Mouse (Mus musculus): ENCODE measurements around the gene Dusp23. TPM values are rescaled to one million over a fixed set of nuclear protein-coding genes. Genes with fewer than 3 reads are reported as not detected.

The Dusp23 gene
- polyA plus RNA-seq, 1 experiment from 2014 or later = 5.3 TPM

DNA sequence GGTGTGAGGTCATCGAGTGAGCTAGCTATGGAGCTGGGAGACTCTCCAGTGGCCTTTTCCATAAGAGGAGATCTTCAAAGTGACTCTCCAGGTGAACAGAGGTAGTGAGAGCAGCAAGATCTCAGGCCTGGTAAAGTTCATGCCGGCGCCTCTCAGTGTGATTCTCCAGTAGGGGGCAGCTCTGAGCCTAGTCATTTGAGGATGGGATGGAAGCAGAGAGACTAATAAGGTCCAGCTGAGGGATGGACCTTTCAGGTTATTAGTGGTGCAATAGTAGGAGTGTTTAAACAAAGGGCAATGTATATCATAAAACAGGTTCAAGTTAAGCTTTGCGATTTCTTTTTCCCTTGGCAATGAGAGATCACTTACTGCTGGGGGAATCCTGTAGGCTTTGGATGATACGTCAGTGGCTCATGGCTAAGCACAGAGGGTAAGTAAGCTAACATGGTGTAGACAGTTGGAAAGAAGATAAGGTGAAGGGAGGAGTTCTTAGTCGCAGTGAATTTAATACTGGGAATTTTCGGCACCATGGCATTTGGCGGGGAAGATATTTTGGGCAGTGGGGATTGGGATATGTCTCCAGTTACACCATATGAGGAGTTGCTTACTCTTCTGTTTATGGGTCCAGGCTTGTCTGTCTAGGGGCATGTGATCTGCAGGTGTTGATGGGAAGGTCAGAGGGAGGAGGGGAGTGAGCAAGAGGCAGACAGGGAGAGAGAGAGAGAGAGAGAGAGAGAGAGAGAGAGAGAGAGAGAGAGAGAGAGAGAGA is 17.9 kb upstream of the Dusp23 start:
- WGBS (ENCODE audit: insufficient replicate concordance) = 43% methylated on average over 8 of the region's 8 CpGs
- H3K4me2 ChIP-seq = no peak overlapping the region
- ATAC-seq (ENCODE audit: insufficient read depth) = no peak
- H3K4me1 ChIP-seq (replicated peaks) = peaks cover 3% of the 10 kb centered on the region; the same call in 1 of the 2 replicates
- no peaks in the 10 kb centered on the region for H3K36me3 ChIP-seq (replicated peaks)
- no peaks in the 10 kb centered on the region for H3K27me3 ChIP-seq
- H3K9ac ChIP-seq = no peak overlapping the region
- H3K4me3 ChIP-seq (replicated peaks) = no peak overlapping the region
- no peaks in the 10 kb centered on the region for H3K9me3 ChIP-seq (replicated peaks)
- H3K27ac ChIP-seq (replicated peaks) = no peak overlapping the region

DNA sequence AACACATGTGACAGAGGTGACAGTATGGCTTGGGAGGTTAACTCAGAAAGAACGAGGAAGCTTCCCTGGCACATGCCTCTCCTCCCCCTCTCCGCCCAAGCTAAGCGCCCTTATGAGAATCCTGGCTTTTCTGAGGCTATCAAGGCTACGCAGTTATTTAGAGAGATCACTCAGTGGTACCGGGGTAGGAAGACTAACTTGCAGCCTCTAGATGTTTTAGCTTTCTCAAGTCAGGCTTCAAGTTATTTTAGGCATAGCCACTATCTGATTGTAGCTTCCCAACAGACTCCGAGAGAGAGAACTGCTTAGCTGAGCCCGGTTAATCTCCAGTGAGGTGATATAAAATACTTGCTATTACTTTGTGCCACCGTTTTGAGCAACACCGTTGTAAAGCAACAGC is 16.6 kb upstream of the Dusp23 start:
- WGBS (ENCODE audit: insufficient replicate concordance) = 47% methylated on average over 9 of the region's 9 CpGs
- H3K4me3 ChIP-seq (replicated peaks) = no peak overlapping the region
- no peak for ATAC-seq (ENCODE audit: insufficient read depth)

DNA sequence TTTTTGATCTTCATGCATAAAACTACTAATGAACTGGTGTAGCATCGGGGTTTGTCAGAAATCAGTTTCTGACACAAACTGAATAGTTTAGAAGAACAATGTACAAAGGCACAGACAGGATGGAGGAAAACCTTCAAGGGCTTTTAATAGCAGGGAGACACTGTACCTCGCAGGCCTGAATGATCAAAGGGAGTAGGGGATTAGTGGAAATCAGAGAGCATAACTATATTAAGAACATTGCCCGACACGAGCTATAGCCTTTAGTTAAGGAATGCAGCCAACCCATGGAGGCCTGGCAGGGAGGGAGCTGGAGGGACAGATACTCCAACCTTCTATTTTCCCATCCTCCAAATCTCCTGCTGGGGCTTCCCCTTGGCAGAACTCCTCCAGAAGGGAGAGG is 14.5 kb upstream of the Dusp23 start:
- WGBS (ENCODE audit: insufficient replicate concordance) = 52% methylated on average over 4 of the region's 4 CpGs
- Histone ChIP-seq H3K36me3 (replicated peaks) (no peaks in the 10 kb centered on the region), H3K27ac (replicated peaks) (no peak overlapping the region), H3K27me3 (no peaks in the 10 kb centered on the region), H3K4me1 (replicated peaks) (peaks cover 3% of the 10 kb centered on the region; the same call in 1 of the 2 replicates), H3K4me2 (no peak overlapping the region), H3K9me3 (replicated peaks) (no peaks in the 10 kb centered on the region), H3K4me3 (replicated peaks) (no peak overlapping the region), H3K9ac (no peak overlapping the region)
- ATAC-seq (ENCODE audit: insufficient read depth) = no peak

More for the DNA sequence above, 16.6 kb upstream of the Dusp23 start:
- Histone ChIP-seq H3K27ac (replicated peaks) (no peak overlapping the region), H3K4me1 (replicated peaks) (peaks cover 3% of the 10 kb centered on the region; the same call in 1 of the 2 replicates), H3K9me3 (replicated peaks) (no peaks in the 10 kb centered on the region), H3K4me2 (no peak overlapping the region), H3K36me3 (replicated peaks) (no peaks in the 10 kb centered on the region), H3K27me3 (no peaks in the 10 kb centered on the region), H3K9ac (no peak overlapping the region)

DNA sequence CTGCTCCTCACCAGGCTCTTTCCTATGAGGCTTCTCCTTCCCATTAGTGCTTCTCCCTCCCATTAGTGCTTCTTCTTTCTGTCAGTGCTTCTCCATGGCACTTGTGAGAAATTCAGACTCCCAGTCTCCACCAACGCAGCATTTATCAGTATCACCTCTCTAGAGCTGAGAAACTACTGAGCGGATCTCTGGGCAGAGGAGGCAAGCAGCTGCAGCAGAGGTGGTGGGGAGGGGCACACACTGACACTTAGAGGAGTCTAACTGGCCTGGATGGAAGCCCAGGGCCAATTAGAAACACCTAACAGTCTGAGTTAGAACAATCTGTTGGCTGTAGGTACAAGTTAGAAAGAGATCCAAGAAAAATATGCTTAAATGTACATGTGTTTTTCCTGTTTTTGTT is 6.0 kb upstream of the Dusp23 start:
- WGBS (ENCODE audit: insufficient replicate concordance) = 47% methylated on average over 2 of the region's 2 CpGs
- Histone ChIP-seq H3K27ac (replicated peaks) (no peak overlapping the region), H3K4me2 (no peak overlapping the region), H3K9me3 (replicated peaks) (no peaks in the 10 kb centered on the region), H3K36me3 (replicated peaks) (no peaks in the 10 kb centered on the region), H3K4me1 (replicated peaks) (no peaks in the 10 kb centered on the region), H3K27me3 (no peaks in the 10 kb centered on the region), H3K9ac (no peak overlapping the region), H3K4me3 (replicated peaks) (no peak overlapping the region)
- ATAC-seq (ENCODE audit: insufficient read depth) = no peak

DNA sequence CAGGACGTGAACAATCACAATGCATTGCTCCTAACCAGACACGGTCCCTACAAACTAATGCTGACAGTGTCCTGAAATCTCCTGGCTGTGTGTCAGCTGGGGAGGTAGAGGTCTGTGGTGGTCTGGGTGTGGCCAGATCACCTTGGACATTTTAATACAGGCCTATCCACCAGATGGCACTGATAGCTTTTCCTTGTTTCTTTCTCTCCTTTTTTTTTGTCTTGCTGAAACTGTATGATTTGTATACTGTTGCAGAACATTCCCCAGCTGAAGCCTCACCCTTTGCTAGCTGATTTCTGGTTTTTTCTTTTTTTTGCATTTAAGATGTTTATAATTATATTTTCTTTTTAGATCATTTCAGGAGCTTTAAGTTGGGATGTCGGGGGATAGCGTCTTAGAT is 5.0 kb upstream of the Dusp23 start:
- no peaks in the 10 kb centered on the region for H3K9me3 ChIP-seq (replicated peaks)
- no peak overlapping the region for H3K9ac ChIP-seq
- no peak overlapping the region for H3K27ac ChIP-seq (replicated peaks)
- H3K27me3 ChIP-seq = no peaks in the 10 kb centered on the region
- no peak for ATAC-seq (ENCODE audit: insufficient read depth)
- no peak overlapping the region for H3K4me2 ChIP-seq
- H3K36me3 ChIP-seq (replicated peaks) = no peaks in the 10 kb centered on the region
- no peak overlapping the region for H3K4me3 ChIP-seq (replicated peaks)
- WGBS (ENCODE audit: insufficient replicate concordance) = 52% methylated on average over 4 of the region's 4 CpGs
- H3K4me1 ChIP-seq (replicated peaks) = peaks cover 5% of the 10 kb centered on the region; the same call in 1 of the 2 replicates

DNA sequence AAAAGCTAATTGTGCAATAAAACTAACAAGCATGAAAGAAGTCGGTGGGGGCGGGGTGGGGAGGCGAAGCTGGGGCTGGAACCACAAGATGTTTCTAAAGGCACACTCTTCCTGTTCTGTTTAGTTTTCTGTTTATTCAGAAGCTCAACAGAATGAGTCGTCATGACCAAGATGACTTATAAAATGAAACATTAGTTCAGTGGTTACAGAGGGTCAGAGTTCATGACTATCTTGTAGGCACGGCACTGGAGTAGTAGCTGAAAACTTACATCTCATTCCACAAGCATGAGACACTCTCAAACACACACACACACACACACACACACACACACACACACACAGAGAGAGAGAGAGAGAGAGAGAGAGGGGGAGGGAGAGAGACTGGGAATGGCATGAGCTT is 3.5 kb upstream of the Dusp23 start:
- no peak overlapping the region for H3K27ac ChIP-seq (replicated peaks)

DNA sequence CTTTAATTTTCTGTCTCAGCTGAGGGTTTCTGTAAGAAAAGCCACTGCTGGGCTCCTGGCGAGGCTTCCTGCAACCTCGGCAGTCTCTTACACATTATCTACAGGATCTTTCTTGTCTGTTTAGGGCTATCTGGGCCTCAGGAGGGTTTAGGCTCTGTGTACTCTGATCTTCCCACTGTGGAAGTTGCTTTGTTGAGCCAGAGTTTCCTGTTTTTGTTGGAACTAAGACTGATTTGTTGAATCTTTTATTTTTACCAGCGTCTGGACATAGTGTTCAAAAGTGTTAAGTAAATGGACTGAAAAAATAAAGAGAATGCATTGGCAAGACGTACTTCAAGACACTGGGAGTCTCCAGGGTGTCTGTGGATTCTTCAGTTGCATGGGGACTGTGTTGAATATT is 2.5 kb upstream of the Dusp23 start:
- Histone ChIP-seq H3K9me3 (replicated peaks) (no peaks in the 10 kb centered on the region), H3K4me1 (replicated peaks) (peaks cover 17% of the 10 kb centered on the region; the same call in 1 of the 2 replicates), H3K27me3 (no peaks in the 10 kb centered on the region), H3K4me2 (no peak overlapping the region), H3K36me3 (replicated peaks) (no peaks in the 10 kb centered on the region), H3K9ac (no peak overlapping the region), H3K4me3 (replicated peaks) (no peak overlapping the region), H3K27ac (replicated peaks) (no peak overlapping the region)
- no peak for ATAC-seq (ENCODE audit: insufficient read depth)
- 23% methylated on average over 4 of the region's 4 CpGs for WGBS (ENCODE audit: insufficient replicate concordance)

More for the DNA sequence above, 3.5 kb upstream of the Dusp23 start:
- Histone ChIP-seq H3K4me2 (no peak overlapping the region), H3K9me3 (replicated peaks) (no peaks in the 10 kb centered on the region), H3K4me1 (replicated peaks) (peaks cover 17% of the 10 kb centered on the region; the same call in 1 of the 2 replicates), H3K27me3 (no peaks in the 10 kb centered on the region), H3K9ac (no peak overlapping the region), H3K4me3 (replicated peaks) (no peak overlapping the region), H3K36me3 (replicated peaks) (no peaks in the 10 kb centered on the region)
- ATAC-seq (ENCODE audit: insufficient read depth) = no peak
- 47% methylated on average over 5 of the region's 5 CpGs for WGBS (ENCODE audit: insufficient replicate concordance)

DNA sequence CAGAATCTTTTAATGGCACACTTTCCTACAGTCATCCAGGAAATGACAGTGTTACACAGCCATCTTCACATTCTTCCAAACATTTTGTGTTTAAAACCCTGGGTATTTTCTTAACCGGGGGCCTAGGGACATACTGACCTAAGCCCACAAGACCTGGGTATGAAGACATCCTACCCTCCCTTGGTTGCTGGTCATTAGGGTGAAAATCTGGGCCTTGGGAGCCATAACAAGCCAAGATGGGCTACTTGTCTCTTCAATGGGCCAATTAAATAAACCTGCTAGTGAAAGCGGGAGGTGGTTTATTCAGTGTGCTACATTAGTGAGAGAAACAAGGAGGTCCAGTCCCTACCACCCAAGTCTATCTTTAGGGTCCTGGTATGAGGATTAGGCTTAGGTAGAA is 1.4 kb upstream of the Dusp23 start:
- no peak for ATAC-seq (ENCODE audit: insufficient read depth)
- H3K36me3 ChIP-seq (replicated peaks) = no peaks in the 10 kb centered on the region
- H3K4me1 ChIP-seq (replicated peaks) = peaks cover 17% of the 10 kb centered on the region; the same call in 1 of the 2 replicates
- H3K4me2 ChIP-seq = no peak overlapping the region
- H3K27ac ChIP-seq (replicated peaks) = no peak overlapping the region
- H3K9me3 ChIP-seq (replicated peaks) = no peaks in the 10 kb centered on the region
- H3K4me3 ChIP-seq (replicated peaks) = no peak overlapping the region
- H3K27me3 ChIP-seq = no peaks in the 10 kb centered on the region
- no peak overlapping the region for H3K9ac ChIP-seq
- WGBS (ENCODE audit: insufficient replicate concordance) = 66% methylated on average over 2 of the region's 2 CpGs

DNA sequence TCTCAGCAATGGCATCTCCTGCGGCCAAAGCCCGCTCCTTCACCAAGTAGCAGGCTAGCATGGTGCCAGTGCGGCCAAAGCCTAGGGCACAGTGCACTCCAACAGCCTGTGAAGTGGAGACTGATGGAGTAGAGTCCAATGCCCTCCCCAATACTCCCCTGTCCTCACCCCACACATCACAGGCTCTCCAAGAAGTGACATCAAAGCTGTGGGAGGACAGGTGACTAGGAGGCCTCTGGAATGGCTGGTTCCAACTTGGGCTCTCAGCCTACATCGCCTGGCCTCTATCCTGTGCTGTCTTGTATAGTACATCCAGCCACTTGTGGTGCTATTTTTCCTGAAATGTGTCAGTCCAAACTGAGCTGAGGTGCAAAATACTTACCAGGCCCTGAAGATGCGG is 1.0 kb downstream of the Dusp23 start:
- no peak overlapping the region for H3K4me3 ChIP-seq (replicated peaks)
- H3K4me2 ChIP-seq = peak overlapping the region; percentile 88; the same call in 1 of the 2 replicates
- H3K9ac ChIP-seq = no peak overlapping the region
- no peak overlapping the region for H3K27ac ChIP-seq (replicated peaks)
- peaks cover 17% of the 10 kb centered on the region; the same call in 1 of the 2 replicates for H3K4me1 ChIP-seq (replicated peaks)
- no peaks in the 10 kb centered on the region for H3K36me3 ChIP-seq (replicated peaks)
- H3K27me3 ChIP-seq = no peaks in the 10 kb centered on the region
- no peak for ATAC-seq (ENCODE audit: insufficient read depth)
- no peaks in the 10 kb centered on the region for H3K9me3 ChIP-seq (replicated peaks)
- WGBS (ENCODE audit: insufficient replicate concordance) = 76% methylated on average over 5 of the region's 5 CpGs

DNA sequence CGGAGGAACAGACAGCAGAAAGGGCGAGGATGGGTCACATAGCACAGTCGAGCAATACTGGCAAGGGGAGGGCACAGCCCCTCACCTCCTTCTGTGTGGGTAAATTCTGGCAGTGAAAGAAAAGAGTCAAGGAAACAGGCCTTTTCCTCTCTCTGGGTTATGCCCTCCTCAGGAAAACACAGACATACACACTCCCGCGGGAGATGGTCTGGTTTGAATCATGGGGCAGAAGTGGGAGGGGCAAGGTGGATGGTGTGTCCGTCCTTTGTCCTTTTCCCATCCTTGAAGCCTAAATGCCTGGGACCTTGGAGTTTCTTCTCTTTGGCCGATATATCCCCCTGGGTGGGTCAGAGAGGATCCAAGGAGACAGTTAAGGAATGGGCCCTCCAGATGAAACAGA is 2.9 kb downstream of the Dusp23 start:
- no peak for ATAC-seq (ENCODE audit: insufficient read depth)
- Histone ChIP-seq H3K27me3 (no peaks in the 10 kb centered on the region), H3K4me3 (replicated peaks) (no peak overlapping the region), H3K36me3 (replicated peaks) (no peaks in the 10 kb centered on the region), H3K9me3 (replicated peaks) (no peaks in the 10 kb centered on the region), H3K9ac (no peak overlapping the region), H3K4me2 (no peak overlapping the region), H3K27ac (replicated peaks) (no peak overlapping the region), H3K4me1 (replicated peaks) (peaks cover 17% of the 10 kb centered on the region; the same call in 1 of the 2 replicates)
- 60% methylated on average over 7 of the region's 7 CpGs for WGBS (ENCODE audit: insufficient replicate concordance)

DNA sequence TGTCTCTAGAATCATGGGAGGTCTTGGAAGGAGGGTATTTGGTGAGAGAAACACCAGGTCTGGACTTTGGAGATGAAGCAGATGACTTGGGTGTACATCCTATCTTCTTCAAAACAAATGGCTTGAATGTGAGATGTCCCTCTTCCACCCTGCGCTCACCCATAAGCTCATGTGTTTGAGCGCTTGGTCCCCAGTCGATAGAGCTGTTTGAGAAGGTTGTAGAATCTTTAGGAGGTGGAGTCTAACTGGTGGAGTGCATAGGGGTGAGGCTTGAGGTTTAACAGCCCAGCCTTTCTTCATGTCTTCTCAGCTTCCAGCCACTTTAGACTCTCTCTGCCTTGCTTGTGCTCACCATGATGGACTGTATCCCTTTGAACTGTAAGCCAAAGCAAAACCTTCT is 6.5 kb downstream of the Dusp23 start:
- WGBS (ENCODE audit: insufficient replicate concordance) = 80% methylated on average over 3 of the region's 3 CpGs
- H3K27ac ChIP-seq (replicated peaks) = no peak overlapping the region
- H3K4me1 ChIP-seq (replicated peaks) = no peaks in the 10 kb centered on the region
- H3K4me3 ChIP-seq (replicated peaks) = no peak overlapping the region
- no peak overlapping the region for H3K9ac ChIP-seq
- no peaks in the 10 kb centered on the region for H3K9me3 ChIP-seq (replicated peaks)
- ATAC-seq (ENCODE audit: insufficient read depth) = no peak
- H3K27me3 ChIP-seq = no peaks in the 10 kb centered on the region
- H3K36me3 ChIP-seq (replicated peaks) = no peaks in the 10 kb centered on the region
- H3K4me2 ChIP-seq = no peak overlapping the region

DNA sequence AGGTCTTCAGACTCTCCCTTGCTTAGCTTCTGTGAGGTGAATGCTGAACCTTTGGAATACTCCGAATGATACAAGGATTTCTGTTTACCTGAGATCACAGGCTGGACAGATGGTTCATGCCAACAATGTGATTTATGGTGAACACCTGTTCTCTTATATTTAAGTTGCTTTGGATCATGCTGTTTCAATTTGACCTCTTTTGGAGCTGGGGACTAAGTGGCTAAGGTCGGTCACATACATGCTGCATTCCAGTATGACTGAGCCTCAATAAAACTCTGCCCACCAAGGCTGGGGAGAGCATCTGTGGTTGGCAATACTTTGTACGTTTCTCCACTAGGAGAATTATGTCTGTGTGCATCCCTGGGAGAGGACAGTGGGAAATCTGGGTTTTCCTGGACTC is 8.7 kb downstream of the Dusp23 start:
- no peak overlapping the region for H3K27ac ChIP-seq (replicated peaks)
- no peaks in the 10 kb centered on the region for H3K9me3 ChIP-seq (replicated peaks)
- WGBS (ENCODE audit: insufficient replicate concordance) = 52% methylated on average over 3 of the region's 3 CpGs
- H3K4me2 ChIP-seq = no peak overlapping the region
- no peak for ATAC-seq (ENCODE audit: insufficient read depth)
- no peak overlapping the region for H3K4me3 ChIP-seq (replicated peaks)
- no peaks in the 10 kb centered on the region for H3K4me1 ChIP-seq (replicated peaks)
- no peak overlapping the region for H3K9ac ChIP-seq
- no peaks in the 10 kb centered on the region for H3K27me3 ChIP-seq
- H3K36me3 ChIP-seq (replicated peaks) = no peaks in the 10 kb centered on the region

Data from liver, embryonic 15.5 days (tissue).